Mouse (Mus musculus): ENCODE measurements around the gene Sp1.

The Sp1 gene

DNA sequence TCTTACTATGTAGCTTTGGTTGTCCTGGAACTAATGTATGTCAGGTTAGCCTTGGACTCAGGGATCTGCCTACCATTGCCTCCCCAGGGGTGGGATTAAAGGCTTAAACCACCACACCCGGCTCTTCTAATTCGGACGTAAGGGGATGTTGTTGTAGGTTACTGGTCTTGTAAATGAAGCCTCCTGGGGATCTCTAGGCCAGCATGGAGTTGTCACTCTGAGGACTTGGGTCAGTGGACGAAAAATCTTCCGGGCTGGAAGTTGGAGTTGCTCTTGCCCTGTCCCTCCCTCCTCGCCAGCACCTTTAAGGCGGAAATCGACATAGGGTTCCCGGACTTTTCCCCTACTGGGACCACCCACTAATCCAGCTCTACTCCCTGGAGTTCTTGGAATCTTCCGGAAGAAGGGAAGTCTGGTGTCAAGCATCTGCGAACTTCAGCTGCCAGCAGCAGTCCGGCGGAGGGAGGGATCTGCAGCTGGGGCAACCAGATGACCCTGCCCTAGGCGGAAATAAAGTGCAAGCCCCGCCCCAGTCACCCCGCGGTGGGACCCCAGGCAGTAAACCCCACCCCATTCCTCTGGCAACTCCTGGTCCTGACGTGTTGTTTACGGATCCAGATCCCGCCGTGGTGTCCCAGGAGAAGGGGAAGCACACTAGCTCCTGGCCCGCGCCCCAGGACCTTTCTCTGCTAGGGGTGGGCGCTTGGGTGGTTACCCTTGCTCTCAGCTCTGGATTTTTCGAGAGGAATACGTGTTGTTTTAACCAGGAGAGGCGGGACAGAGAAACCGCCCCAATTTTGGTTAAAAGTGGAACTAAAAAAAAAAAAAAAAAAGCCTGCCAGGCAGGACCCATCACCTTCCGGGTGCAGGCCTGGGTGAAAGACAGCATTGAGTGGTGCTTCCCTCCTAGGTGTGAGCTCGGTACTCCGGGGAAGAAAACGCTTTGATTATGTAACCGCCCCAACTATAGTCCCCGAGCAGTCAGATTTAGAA lies 6.4 kb upstream of the Sp1 start:
- DNase-seq: peak; percentile 95

GRCm38 (mm10) chr15:102400476-102401045 lies 5.4 kb upstream of the Sp1 start:
- DNase-seq: no peak

DNA sequence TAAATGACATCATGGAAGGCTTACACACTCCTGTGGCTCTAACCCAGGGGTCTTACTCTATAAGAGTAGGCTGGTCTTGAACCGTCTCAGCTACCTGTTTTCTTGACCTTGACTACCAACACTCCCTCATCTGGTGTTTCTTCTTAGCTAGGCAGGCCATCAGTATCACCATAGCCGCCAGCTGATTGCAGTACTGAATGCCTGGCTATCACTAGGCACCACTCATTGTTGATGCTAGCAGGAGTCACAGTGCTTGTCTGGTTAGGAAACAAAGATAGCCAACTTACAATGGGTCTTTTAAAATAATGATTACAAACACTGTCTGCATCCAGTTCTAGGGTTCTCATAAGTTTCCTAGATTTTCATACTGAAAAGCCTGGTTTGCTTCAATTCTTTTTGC lies 4.7 kb upstream of the Sp1 start:
- no peak for DNase-seq

- no peak for DNase-seq
Observed at GRCm38 (mm10) chr15:102402210-102402609, 3.7 kb upstream of the Sp1 start.

DNA sequence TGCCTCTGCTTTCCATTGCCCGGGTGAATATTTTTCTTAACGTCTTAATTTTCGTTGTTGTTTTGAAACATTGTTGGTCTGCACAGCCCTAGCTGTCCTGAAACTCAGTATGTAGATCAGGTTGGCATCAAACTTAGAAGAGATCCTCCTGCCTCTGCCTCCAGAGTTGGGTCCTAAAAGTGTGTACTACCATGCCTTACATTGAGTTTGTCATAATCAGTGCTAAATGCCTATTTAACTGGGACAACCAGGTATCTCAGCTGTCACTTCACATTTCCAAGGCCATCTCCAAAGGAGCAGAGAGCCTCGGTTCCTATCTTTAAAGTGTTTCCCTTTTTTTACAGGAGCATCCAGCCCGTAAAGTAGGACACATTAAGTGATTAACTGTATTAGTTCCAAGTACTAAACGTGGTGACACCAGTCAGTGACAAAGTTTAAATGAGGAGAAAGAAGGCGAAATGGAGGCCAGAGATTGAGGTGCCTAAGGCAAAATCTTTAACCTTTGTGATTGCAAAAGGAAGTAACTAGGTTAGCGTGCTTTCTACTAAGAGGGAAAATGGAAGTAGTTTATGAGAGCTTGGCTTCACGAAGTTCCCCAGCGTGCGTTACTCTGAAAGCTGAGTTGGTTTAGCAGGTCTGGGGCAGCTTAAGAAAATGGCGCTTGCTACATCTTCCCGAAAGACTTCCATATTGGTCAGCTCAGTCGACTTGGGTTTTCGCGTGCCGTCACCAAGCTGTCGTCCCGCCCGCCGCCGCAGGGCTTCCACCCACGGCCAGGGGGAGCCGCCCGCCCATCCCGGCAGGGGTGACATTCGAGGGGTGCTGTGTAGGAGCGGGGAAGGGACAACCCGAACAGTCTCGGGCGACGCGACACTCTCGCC lies 1.1 kb upstream of the Sp1 start:
- no peak for DNase-seq

GRCm38 (mm10) chr15:102406196-102406911 lies 411 bp downstream of the Sp1 start:
- DNase-seq: peak; percentile 90

GRCm38 (mm10) chr15:102406912-102407580 lies 1.1 kb downstream of the Sp1 start:
- no peak for DNase-seq

GRCm38 (mm10) chr15:102407681-102408557 lies 2.0 kb downstream of the Sp1 start:
- no peak for DNase-seq

DNA sequence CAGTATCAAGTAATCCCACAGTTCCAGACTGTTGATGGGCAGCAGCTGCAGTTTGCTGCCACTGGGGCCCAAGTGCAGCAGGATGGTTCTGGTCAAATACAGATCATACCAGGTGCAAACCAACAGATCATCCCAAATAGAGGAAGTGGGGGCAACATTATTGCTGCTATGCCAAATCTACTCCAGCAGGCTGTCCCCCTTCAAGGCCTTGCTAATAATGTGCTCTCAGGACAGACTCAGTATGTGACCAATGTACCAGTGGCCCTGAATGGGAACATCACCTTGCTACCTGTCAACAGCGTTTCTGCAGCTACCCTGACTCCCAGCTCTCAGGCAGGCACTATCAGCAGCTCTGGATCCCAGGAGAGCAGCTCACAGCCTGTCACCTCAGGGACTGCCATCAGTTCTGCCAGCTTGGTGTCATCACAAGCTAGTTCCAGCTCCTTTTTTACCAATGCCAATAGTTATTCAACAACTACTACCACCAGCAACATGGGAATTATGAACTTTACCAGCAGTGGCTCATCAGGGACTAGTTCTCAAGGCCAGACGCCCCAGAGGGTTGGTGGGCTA lies 2.7 kb downstream of the Sp1 start:
- no peak for DNase-seq

DNA sequence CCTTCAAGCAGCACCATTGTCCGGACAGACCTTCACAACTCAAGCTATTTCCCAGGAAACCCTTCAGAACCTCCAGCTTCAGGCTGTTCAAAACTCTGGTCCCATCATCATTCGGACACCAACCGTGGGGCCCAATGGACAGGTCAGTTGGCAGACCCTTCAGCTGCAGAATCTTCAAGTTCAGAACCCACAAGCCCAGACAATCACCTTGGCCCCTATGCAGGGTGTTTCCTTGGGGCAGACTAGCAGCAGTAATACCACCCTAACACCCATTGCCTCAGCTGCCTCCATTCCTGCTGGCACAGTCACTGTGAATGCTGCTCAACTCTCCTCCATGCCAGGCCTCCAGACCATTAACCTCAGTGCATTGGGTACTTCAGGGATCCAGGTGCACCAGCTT lies 3.3 kb downstream of the Sp1 start:
- no peak for DNase-seq

GRCm38 (mm10) chr15:102411077-102411476 lies 5.1 kb downstream of the Sp1 start:
- DNase-seq: no peak

DNA sequence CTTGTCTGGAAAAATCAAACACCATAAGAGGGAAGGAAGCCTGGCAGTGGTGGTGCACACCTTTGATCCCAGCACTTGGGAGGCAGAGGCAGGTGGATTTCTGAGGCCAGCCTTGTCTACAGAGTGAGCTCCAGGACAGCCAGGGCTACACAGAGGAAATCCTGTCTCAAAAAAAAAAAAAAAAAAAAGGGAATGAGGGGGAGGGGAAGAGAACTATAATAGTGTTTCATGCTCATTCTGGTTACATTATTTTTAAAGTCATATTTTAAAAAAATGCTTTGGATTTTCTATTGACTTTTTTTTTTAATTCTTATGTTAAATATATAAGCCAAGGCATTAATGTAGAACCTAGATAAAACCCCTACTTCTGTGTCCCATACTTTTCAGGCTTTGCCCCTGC lies 7.7 kb downstream of the Sp1 start:
- no peak for DNase-seq

DNA sequence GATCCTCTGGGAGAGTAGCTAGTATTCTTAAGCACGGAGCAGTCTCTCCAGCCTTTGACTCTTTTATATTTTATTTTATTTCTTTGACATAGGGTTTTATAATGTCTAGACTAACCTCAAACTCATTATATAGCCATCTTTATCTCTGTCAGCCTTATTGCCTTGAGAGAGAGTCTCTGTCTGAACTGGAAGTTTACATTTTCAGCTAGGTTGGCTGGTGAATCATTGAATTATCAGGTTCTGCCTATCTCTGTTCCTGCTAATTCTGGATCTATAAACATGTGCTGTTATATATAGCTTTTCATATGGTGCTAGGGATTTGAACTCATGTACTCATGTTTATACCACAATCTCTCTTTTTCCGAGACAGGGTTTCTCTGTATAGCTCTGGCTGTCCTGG lies 11.6 kb downstream of the Sp1 start:
- DNase-seq: no peak

DNA sequence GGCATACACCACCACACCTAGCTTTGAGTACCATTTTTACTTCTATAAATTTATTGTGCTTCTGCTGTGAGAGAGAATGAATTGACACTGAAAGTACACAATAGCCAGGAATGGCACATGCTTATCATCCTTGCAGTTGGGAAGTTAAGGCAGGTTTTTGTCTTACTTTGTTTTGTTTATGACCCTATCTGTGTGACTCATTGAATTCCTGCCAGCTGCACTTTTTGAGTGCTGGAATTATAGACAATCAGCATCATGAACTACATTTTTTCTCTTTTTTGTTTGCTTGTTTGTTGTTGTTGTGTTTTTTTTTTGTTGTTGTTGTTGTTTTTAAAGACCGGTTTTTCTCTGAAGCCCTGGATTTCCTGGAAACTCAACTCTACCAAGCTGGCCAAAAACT lies 15.0 kb downstream of the Sp1 start:
- no peak for DNase-seq

DNA sequence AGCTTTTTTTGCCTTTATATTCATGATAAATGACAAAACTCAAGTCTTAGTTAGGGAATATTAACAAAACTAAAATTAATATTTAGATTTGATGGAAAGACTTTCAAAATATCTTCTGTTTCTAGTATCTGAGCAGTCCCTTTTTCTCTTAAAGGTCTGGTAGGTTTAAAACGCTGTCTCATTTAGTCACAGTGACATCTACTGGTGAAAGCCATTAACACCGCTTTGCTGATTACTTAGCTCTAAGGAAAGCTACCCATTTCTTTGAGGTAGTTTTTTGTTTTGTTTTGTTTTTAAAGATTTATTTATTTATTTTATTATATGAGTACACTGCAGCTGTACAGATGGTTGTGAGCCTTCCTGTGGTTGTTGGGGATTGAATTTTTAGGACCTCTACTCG lies 15.5 kb downstream of the Sp1 start:
- no peak for DNase-seq

- DNase-seq: no peak
Observed at GRCm38 (mm10) chr15:102423602-102424240, 17.8 kb downstream of the Sp1 start.

GRCm38 (mm10) chr15:102424657-102425056 lies 18.7 kb downstream of the Sp1 start:
- no peak for DNase-seq

GRCm38 (mm10) chr15:102426963-102427362 lies 21.0 kb downstream of the Sp1 start:
- DNase-seq: no peak

- DNase-seq: no peak
Observed at GRCm38 (mm10) chr15:102432046-102432445, 26.1 kb downstream of the Sp1 start.

DNA sequence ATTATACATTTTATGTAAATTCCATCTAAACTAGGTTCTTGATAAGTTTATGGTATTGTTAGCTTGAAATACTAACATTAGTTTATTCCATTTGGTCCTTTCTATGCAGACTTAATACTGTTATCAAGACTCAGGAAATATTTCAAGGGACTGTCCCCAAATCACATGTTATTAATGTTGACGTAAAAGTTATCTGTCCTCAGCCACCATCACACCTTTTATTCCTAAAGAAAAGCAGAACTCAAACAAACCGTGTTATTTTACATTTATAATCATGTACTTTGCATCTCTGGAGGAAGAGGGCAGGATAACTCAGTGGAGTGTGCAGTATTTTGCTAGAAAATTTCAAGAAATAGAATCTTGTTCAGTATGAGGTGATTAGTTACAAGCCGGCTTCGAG lies 27.2 kb downstream of the Sp1 start:
- no peak for DNase-seq
